Mouse (Mus musculus): ENCODE results near the gene Eci1. TPM values are rescaled to one million over a fixed set of nuclear protein-coding genes. Genes with fewer than 3 reads are reported as not detected.
"Not testable (repeated sequence)": the region's sequence is repeated elsewhere in the genome, so short reads cannot be mapped to it uniquely, and the experiment has no call there.

Gene Eci1
- polyA plus RNA-seq, 1 experiment from 2014 or later: 74.6 TPM

DNA sequence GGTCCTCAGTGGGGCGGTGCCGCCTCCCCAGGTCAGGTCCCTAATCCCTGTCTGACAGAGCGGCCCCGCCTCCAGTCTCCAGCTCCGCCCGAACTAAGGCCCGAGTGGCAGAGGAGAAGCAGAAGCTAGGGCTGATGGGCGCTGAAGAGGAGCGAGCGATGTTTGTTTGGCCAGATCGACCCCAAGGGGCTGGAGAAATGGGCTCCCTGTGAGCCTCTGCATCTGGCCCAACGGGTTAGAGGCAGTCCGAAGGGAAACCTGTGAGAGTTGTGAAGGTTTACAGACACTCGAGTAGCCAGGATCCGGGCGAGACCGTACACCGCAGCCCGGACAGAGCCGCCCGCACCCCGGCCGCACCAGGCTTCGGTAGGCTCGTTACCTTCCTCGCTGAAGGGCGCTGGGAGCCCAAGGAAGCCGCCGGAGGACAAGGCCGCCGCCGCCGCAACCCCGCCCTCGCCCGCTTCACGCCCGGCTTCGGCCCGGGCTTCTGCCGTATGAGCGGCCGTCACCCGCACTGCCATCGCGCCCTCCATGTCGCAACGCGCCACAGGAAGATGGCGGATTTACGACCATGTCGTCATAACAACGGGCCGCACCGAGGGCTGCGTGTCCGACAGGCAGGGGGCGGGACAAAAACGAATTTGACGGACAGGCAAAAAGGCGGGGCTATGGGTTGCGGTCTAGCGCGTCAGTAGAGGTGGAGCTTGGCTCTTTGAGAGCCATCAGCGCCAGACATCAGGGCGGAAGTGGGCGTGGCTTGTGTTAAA, 28.5 kb downstream of the Eci1 start:
- Histone ChIP-seq H3K4me3 (ENCODE audit: low read depth, low read length) (peak overlapping the region; percentile 84), H3K9me3 (replicated peaks; ENCODE audit: control insufficient read depth, low read length) (no peaks in the 10 kb centered on the region), H3K36me3 (replicated peaks; ENCODE audit: control insufficient read depth, insufficient read depth, low read depth, low read length) (no peaks in the 10 kb centered on the region), H3K4me2 (ENCODE audit: low read depth, low read length) (peak overlapping the region; percentile 65), H3K27ac (replicated peaks; ENCODE audit: low read depth, low read length) (peak overlapping the region; percentile 87), H3K4me1 (ENCODE audit: control insufficient read depth, insufficient read depth, low read length) (no peaks in the 10 kb centered on the region), H3K9ac (replicated peaks; ENCODE audit: low read length) (peak overlapping the region; percentile 84), H3K27me3 (ENCODE audit: control insufficient read depth, insufficient read depth, low read length) (no peaks in the 10 kb centered on the region)
- peak; percentile 100 for DNase-seq (ENCODE audit: low spot score)
- peak; percentile 88 for ATAC-seq (replicated peaks; ENCODE audit: insufficient number of reproducible peaks, low FRiP score, low TSS enrichment, low read depth)
- WGBS: under 1% methylated on average over 67 of the region's 67 CpGs

- H3K27ac ChIP-seq (replicated peaks; ENCODE audit: low read depth, low read length); H3K36me3 ChIP-seq (replicated peaks; ENCODE audit: control insufficient read depth, insufficient read depth, low read depth, low read length); H3K9ac ChIP-seq (replicated peaks; ENCODE audit: low read length); H3K27me3 ChIP-seq (ENCODE audit: control insufficient read depth, insufficient read depth, low read length); ATAC-seq (replicated peaks; ENCODE audit: insufficient number of reproducible peaks, low FRiP score, low TSS enrichment, low read depth); H3K4me1 ChIP-seq (ENCODE audit: control insufficient read depth, insufficient read depth, low read length); H3K4me2 ChIP-seq (ENCODE audit: low read depth, low read length); H3K9me3 ChIP-seq (replicated peaks; ENCODE audit: control insufficient read depth, low read length); DNase-seq (ENCODE audit: low spot score): not testable (repeated sequence)
- H3K4me3 ChIP-seq (ENCODE audit: low read depth, low read length): peak overlapping the region; percentile 84; the same call in 1 of the 2 replicates
- WGBS: 54% methylated on average over 10 of the region's 10 CpGs
These were observed 29.2 kb downstream of the Eci1 start for GRCm38 (mm10) chr17:24455523-24456206.

GRCm38 (mm10) chr17:24461580-24461979, 35.1 kb downstream of the Eci1 start:
- Histone ChIP-seq H3K9me3 (replicated peaks; ENCODE audit: control insufficient read depth, low read length) (no peaks in the 10 kb centered on the region), H3K27me3 (ENCODE audit: control insufficient read depth, insufficient read depth, low read length) (no peaks in the 10 kb centered on the region), H3K9ac (replicated peaks; ENCODE audit: low read length) (no peak overlapping the region), H3K36me3 (replicated peaks; ENCODE audit: control insufficient read depth, insufficient read depth, low read depth, low read length) (no peaks in the 10 kb centered on the region), H3K27ac (replicated peaks; ENCODE audit: low read depth, low read length) (no peak overlapping the region), H3K4me1 (ENCODE audit: control insufficient read depth, insufficient read depth, low read length) (no peaks in the 10 kb centered on the region), H3K4me3 (ENCODE audit: low read depth, low read length) (no peak overlapping the region), H3K4me2 (ENCODE audit: low read depth, low read length) (no peak overlapping the region)
- no peak for ATAC-seq (replicated peaks; ENCODE audit: insufficient number of reproducible peaks, low FRiP score, low TSS enrichment, low read depth)
- DNase-seq (ENCODE audit: low spot score): peak; percentile 46
- 70% methylated on average over 2 of the region's 2 CpGs for WGBS

DNA sequence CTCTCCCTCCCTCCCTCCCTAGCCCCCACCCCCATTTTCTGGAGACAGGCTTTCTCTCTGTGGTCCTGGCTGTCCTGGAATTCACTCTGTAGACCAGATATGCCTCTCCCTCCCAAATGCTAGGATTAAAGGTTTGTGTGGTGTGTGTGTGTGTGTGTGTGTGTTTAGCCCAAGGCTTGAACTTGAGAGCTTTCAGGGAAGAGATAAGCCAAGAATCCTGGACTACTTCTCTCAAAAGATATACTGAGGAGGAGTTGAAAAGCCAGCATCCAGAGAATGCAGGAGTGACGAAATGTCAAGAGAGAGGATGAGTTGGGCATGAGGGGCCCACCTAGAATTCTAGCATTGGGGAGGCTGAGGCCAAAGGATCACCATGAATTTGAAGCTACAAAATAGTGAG, 36.5 kb downstream of the Eci1 start:
- Histone ChIP-seq H3K27ac (replicated peaks; ENCODE audit: low read depth, low read length) (no peak overlapping the region), H3K4me1 (ENCODE audit: control insufficient read depth, insufficient read depth, low read length) (no peaks in the 10 kb centered on the region), H3K36me3 (replicated peaks; ENCODE audit: control insufficient read depth, insufficient read depth, low read depth, low read length) (no peaks in the 10 kb centered on the region), H3K9ac (replicated peaks; ENCODE audit: low read length) (no peak overlapping the region), H3K4me3 (ENCODE audit: low read depth, low read length) (no peak overlapping the region), H3K9me3 (replicated peaks; ENCODE audit: control insufficient read depth, low read length) (no peaks in the 10 kb centered on the region), H3K4me2 (ENCODE audit: low read depth, low read length) (no peak overlapping the region), H3K27me3 (ENCODE audit: control insufficient read depth, insufficient read depth, low read length) (no peaks in the 10 kb centered on the region)
- DNase-seq (ENCODE audit: low spot score): no peak
- WGBS: 74% methylated on average over 1 of the region's 1 CpGs
- ATAC-seq (replicated peaks; ENCODE audit: insufficient number of reproducible peaks, low FRiP score, low TSS enrichment, low read depth): no peak

DNA sequence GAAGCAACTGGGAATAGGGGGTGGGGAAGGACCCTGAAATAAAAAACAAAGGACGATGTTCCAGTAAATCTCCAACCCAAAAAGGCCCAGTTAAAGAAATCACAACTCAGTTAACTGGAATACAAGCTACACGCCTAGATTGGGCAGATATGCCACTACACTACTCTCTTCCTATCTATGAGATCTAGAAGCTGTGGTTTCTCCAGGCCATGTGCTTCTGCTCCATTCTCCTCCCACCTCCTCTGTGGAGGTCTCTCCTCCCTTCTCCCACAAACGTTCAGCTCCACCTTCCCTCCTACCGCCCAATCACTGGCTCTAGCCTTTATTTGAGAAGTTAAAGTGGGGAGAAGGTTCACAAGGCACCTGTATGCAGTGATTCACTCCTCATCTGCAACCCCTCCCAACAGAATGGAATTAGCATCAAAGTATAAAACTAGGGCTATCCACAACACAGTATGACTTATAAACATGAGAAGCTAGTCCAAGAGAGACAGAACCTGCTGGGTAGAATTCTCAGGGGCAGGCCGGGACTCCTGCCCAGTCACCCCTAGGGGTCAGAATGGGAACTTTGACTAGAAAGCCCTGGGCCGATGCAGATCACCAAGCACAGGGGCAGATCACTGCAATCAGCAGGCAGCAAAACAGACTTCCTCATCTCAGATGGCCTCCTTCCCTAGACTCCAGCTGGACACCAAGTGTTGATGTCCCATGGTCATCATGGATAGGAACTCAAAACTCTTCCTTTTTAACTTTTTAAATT, 37.1 kb downstream of the Eci1 start:
- Histone ChIP-seq H3K27me3 (ENCODE audit: control insufficient read depth, insufficient read depth, low read length) (no peaks in the 10 kb centered on the region), H3K36me3 (replicated peaks; ENCODE audit: control insufficient read depth, insufficient read depth, low read depth, low read length) (no peaks in the 10 kb centered on the region), H3K4me2 (ENCODE audit: low read depth, low read length) (no peak overlapping the region), H3K4me1 (ENCODE audit: control insufficient read depth, insufficient read depth, low read length) (no peaks in the 10 kb centered on the region), H3K27ac (replicated peaks; ENCODE audit: low read depth, low read length) (no peak overlapping the region), H3K4me3 (ENCODE audit: low read depth, low read length) (no peak overlapping the region), H3K9ac (replicated peaks; ENCODE audit: low read length) (no peak overlapping the region), H3K9me3 (replicated peaks; ENCODE audit: control insufficient read depth, low read length) (no peaks in the 10 kb centered on the region)
- DNase-seq (ENCODE audit: low spot score) (no peak), ATAC-seq (replicated peaks; ENCODE audit: insufficient number of reproducible peaks, low FRiP score, low TSS enrichment, low read depth) (no peak)
- WGBS: 58% methylated on average over 6 of the region's 6 CpGs

DNA sequence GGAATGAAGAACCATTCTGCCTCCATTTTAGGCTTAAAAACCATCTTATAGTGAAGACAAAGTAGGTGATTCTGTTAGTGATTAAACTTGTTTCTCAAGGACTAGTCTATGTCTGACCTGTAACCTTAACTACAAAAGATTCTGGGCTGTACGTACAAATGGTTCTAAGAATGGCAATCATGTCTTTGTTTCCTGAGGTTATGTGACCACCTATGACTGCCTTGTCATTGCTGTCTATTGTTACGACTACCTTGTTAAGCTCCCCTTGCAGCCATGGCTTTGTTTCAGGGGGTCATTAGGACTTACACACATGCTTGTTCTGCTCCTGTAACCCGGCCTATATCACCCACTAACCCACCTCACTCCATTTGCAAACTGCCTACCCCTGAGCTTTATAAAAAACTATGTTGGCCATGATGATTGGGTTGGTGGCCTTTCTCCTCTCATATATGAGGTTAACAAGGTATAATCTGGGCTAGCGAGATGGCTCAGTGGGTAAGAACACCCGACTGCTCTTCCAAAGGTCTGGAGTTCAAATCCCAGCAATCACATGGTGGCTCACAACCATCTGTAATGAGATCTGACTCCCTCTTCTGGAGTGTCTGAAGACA, 42.3 kb downstream of the Eci1 start:
- no peak overlapping the region for H3K27ac ChIP-seq (replicated peaks; ENCODE audit: low read depth, low read length)
- DNase-seq (ENCODE audit: low spot score) (no peak), ATAC-seq (replicated peaks; ENCODE audit: insufficient number of reproducible peaks, low FRiP score, low TSS enrichment, low read depth) (no peak)
- H3K4me1 ChIP-seq (ENCODE audit: control insufficient read depth, insufficient read depth, low read length): no peaks in the 10 kb centered on the region; the same call in 1 of the 2 replicates
- no peaks in the 10 kb centered on the region for H3K9me3 ChIP-seq (replicated peaks; ENCODE audit: control insufficient read depth, low read length)
- 89% methylated on average over 5 of the region's 5 CpGs for WGBS
- no peaks in the 10 kb centered on the region for H3K27me3 ChIP-seq (ENCODE audit: control insufficient read depth, insufficient read depth, low read length)
- no peak overlapping the region for H3K4me2 ChIP-seq (ENCODE audit: low read depth, low read length)
- H3K36me3 ChIP-seq (replicated peaks; ENCODE audit: control insufficient read depth, insufficient read depth, low read depth, low read length): no peaks in the 10 kb centered on the region; the same call in none of the 2 replicates
- no peak overlapping the region for H3K4me3 ChIP-seq (ENCODE audit: low read depth, low read length)
- H3K9ac ChIP-seq (replicated peaks; ENCODE audit: low read length): no peak overlapping the region

- ATAC-seq (replicated peaks; ENCODE audit: insufficient number of reproducible peaks, low FRiP score, low TSS enrichment, low read depth): no peak
These were observed 43.0 kb downstream of the Eci1 start for GRCm38 (mm10) chr17:24469336-24469909.

More at GRCm38 (mm10) chr17:24469336-24469909, 43.0 kb downstream of the Eci1 start:
- Histone ChIP-seq H3K4me2 (ENCODE audit: low read depth, low read length) (peak overlapping the region; percentile 97), H3K9ac (replicated peaks; ENCODE audit: low read length) (peak overlapping the region; percentile 47), H3K4me3 (ENCODE audit: low read depth, low read length) (peak overlapping the region; percentile 86), H3K36me3 (replicated peaks; ENCODE audit: control insufficient read depth, insufficient read depth, low read depth, low read length) (no peaks in the 10 kb centered on the region; the same call in none of the 2 replicates), H3K27me3 (ENCODE audit: control insufficient read depth, insufficient read depth, low read length) (no peaks in the 10 kb centered on the region), H3K9me3 (replicated peaks; ENCODE audit: control insufficient read depth, low read length) (no peaks in the 10 kb centered on the region), H3K4me1 (ENCODE audit: control insufficient read depth, insufficient read depth, low read length) (no peaks in the 10 kb centered on the region; the same call in 1 of the 2 replicates), H3K27ac (replicated peaks; ENCODE audit: low read depth, low read length) (peak overlapping the region; percentile 16)
- 16% methylated on average over 7 of the region's 7 CpGs for WGBS
- DNase-seq (ENCODE audit: low spot score): no peak
